Mouse (Mus musculus) neutrophil, adult 65 days (primary cell): Measurements from ENCODE around the gene Gm49721. TPM values are rescaled to one million over a fixed set of nuclear protein-coding genes. Genes with fewer than 3 reads are reported as not detected.

Source experiments
- total RNA-seq: library from RNA; stranded (reverse); gene quantifications from 2 replicates; pipeline ENCODE4 v1.2.4, GENCODE M21; 2023

Gm49721 gene
- 0.19 TPM in 1 of 2 replicates, not detected in the other for total RNA-seq

DNA sequence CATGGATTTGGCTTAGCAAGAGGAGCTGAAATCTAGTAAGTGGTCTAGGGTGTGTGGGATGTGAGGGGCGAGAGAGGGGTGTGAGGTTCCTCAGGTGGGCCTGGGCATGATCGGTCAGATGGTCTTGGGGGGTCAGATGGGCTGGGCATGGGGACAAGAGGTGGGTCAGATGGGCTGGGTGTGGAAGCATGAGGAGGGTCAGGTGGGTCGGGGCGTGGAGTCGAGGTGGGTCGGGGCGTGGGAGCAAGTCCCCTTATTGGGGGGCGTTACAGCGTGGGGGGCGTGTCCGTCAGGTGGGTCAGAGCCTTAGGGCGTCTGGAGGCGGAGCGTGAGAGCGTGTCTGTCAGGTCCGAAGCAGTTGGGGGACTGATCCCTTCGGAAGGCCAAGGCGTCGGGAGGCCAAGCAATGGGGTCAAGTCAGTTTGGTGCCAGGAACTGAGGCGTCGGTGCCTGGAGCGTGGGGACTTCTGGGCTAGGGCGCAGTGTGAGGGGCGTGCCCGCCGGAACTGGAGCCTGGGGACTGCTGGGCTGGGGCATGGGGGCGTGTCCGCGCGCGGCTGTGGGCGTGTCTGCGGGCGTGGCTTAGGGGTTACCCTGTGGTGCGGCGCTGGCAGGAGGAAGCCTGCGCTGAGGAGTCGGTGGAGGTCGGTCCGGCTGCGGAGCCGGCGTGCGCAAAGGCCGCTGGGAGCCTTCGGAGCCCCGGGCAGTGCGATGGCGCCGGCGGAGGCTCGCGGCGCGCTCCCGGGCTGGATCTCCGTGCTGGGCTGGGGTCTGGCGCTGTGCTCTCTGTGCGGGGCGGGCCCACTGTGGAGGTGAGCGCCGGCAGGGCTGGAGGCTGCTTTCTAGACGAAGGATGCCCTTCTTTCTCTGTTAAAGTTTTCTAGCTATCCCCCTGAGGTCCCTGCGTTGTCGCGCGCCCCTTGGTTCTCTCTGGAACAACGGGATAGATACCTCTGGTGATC lies at the start of gene Gm49721:
Gene Gm49721 (plus strand): TSS at position 618 of the 962 bp plus-strand sequence.

DNA sequence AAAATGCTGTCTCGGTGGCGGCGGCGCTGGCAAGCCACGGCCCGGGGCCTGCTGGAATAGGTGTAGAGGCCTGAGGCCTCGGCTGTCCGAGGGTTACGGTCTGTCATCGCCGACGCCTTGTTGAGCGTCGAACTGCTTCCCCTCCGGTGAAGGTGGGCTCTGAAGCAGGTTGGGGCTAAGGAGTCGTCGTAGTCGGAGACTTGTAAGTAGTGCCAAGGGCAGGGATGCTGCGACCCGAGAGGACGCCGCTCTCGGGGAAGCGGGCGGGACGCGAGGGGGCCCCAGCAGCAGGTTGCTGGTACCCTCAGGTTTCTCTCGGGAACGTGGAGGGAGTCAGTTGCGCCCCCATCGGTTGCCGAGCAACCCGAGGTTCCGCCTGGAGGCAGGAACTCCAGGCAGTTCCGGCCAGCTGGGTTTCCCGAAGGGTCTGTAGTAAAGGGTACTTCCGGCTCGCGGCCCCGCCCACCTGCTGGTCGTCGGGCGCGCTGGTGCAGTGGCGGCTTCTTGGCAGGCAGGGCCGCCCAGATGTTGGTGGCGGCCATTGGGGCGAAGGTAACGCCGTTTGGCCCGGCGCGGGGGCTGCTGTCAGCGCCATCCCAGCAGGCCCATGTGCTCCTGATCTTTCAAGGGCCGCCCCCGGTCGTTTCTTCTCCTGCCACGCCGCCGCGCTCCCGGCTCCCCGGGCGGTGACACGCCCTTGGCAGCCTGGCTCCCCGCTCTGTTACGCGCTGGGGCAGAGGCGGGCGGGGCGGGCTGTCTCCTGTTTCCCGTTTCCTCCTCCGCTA lies 30.5 kb upstream of the Gm49721 start, which contains the start of gene Rsph3b:
Gene Rsph3b (minus strand): TSS at position 699 of the 785 bp plus-strand sequence.

DNA sequence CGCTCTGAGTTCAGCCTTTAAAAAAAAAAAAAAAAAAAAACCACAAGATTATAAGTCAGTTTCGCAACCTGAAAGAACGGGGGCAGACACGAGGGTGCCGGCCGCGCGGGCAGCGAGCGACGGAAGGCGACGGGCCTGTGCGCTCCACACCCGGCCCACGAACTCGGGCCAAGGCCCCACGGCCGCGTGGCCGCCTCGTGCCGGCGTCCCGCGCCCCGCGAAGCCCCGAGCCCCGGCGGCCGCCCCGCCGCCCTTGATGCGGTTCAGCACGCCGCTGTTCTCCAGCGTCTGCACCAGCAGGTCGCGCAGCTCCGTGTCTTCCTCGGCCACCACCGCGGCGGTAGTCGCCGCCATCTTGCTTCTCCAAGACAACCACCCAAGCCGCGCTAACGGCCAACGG lies 17.9 kb upstream of the Gm49721 start, which contains the start of gene Tagap1:
Gene Tagap1 (minus strand): TSS at position 381 of the 400 bp plus-strand sequence.

GRCm38 (mm10) chr17:6970334-6970733 lies 8.4 kb upstream of the Gm49721 start, which contains the start of gene Rnaset2b:
Gene Rnaset2b (plus strand): TSS chr17:6970634.

DNA sequence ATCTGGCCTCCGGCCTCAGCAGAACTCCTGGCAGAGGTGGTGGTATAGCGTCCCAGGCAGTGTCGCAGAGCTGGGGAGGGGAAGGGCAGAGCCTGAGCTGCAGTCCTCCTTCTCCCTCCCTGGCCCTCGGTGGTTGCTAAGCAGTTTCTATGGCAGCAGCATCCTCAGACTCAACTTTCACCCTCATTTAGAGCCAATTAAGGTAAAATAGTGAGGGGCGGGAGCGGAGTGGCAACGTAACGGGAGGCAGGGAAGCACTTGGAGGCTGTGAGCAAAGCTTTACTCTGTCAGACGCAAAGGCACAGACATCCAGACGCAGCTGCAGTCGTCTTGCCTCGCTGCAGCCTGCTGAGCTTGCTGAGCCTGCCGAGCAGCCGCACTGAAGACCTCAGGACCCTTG lies 46.6 kb downstream of the Gm49721 start, which contains the start of gene Gm1604a:
Gene Gm1604a (plus strand): TSS at position 312 of the 400 bp plus-strand sequence.

Other genes starting within 250 kb of the Gm49721 start
- gene Ezr, start 196.1 kb upstream of the Gm49721 start, total RNA-seq = 299 and 311 TPM in 2 replicates
- gene Rsph3b, start 30.2 kb upstream of the Gm49721 start, total RNA-seq = 12.9 and 13.1 TPM in 2 replicates
- 51.6 and 62.7 TPM in 2 replicates for gene Tagap1, start 17.7 kb upstream of the Gm49721 start, total RNA-seq
- 113 and 181 TPM in 2 replicates for gene Rnaset2b, start 8.3 kb upstream of the Gm49721 start, total RNA-seq
- gene Gm1604a, start 46.7 kb downstream of the Gm49721 start, total RNA-seq = 2.4 and 2.7 TPM in 2 replicates
- gene Rps6ka2, start 191.2 kb downstream of the Gm49721 start, total RNA-seq = 55.8 and 75.8 TPM in 2 replicates